Mouse (Mus musculus) heart, adult 11 months (tissue): ENCODE measurements around the gene Smim23.

Source experiments
- DNase-seq: peaks from one replicate; pipeline ENCODE4 v3.0.0; 2022

Gene Smim23

DNA sequence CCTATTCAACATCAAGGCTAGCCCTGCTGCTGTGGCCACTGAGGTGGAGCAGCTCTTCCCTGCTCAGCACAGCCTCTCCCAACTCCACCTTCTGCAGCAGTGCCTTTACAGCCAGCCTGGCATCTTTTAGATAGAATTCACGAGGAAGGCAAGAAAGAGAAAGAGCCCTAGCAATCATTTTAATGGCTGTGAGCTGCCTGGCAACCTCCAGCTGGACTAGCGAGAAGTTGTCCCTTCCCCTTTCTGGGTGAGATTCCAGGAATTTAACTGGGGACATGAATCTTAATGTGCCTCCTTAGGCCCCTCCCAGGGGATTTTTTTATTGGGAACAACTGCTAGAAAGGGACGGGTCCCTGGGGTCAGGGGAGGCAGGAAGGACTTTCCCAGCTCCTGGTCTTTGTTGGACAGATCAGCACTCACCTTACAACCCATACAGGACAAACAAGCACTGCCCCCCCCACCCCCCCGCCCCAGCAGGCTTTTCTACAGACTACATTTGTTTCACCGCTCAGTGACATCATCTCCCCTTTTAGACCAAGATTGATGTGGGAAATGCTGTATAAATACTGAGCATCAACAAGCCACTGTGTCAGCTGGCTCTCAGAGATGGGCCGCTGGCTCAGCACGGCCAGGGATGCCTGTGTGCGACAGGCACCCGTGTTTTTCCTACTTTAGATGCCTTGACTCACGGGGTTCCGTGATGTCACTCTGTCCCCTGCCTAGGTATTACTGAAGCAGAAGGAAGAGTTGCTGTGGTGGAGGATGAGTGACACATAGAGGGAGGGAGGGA, 43.5 kb downstream of the Smim23 start:
- DNase-seq = no peak

- no peak for DNase-seq
Measured at GRCm38 (mm10) chr11:32768642-32769343, 55.6 kb downstream of the Smim23 start.
